Mouse (Mus musculus) erythroblast, embryonic 14.5 days (primary cell): Measurements from ENCODE around the gene Cym. TPM values are rescaled to one million over a fixed set of nuclear protein-coding genes. Genes with fewer than 3 reads are reported as not detected.

ENCODE experiments used
- H3K27me3 ChIP-seq: 2 replicates; pipeline ENCODE4 v1.6.1; 2012; ENCODE audit warnings: inconsistent platforms; ENCODE audit not compliant: control insufficient read depth
- H3K36me3 ChIP-seq: 2 replicates; pipeline ENCODE4 v1.6.1; 2012; ENCODE audit warnings: mild to moderate bottlenecking, inconsistent platforms; ENCODE audit not compliant: control insufficient read depth
- H3K4me1 ChIP-seq: 2 replicates; pipeline ENCODE4 v1.6.1; 2012; ENCODE audit warnings: inconsistent platforms; ENCODE audit not compliant: control insufficient read depth
- H3K4me3 ChIP-seq: replicated peaks from 2 replicates; pipeline ENCODE3; 2012; ENCODE audit warnings: moderate library complexity, mild to moderate bottlenecking, inconsistent platforms
- H3K9me3 ChIP-seq: 2 replicates; pipeline ENCODE4 v1.6.1; 2012; ENCODE audit warnings: low read length, inconsistent platforms, mixed read lengths; ENCODE audit not compliant: control insufficient read depth
- GATA1 ChIP-seq: IDR thresholded peaks from 2 replicates; pipeline ENCODE4 v1.6.1; 2012; ENCODE audit warnings: low read length, inconsistent platforms, mixed read lengths
- TAL1 ChIP-seq: IDR thresholded peaks from 3 replicates; pipeline ENCODE4 v1.6.1; 2012; ENCODE audit warnings: low read length, inconsistent platforms, mixed read lengths
- polyA plus RNA-seq: library from polyadenylated mRNA; stranded (reverse); fragments of >175 nt; gene quantifications from 2 replicates; pipeline ENCODE4 v1.2.3, GENCODE M21; 2012

Cym gene
- polyA plus RNA-seq, 1 experiment, result not detected

DNA sequence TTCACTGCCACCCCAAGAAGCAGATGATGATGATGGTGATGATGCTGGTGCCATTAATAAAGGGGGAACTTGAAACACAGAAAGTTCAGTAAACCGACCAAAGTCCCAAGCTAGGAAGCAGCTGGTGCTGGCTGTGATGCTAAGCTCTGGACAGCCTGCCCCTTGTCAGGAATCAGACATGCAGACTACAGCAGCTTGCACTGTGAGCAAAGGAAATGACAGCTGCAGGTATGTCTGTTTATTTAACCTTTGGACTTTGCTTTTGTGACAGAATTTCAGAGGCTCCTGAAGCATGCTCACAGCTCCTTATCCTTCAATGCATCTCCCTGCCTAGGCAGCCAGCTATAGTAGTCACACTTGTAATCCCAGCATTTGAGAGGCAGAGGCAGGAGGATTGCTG lies 9.0 kb upstream of the Cym start, which contains the start of gene A630076J17Rik:
Gene A630076J17Rik, plus strand, starts transcription at position 88 of the 400 bp plus-strand sequence.
- no peak for TF ChIP-seq GATA1
- TF ChIP-seq TAL1, result no peak
- Histone ChIP-seq H3K27me3 (no peaks in the 10 kb centered on the region), H3K9me3 (no peaks in the 10 kb centered on the region), H3K36me3 (no peaks in the 10 kb centered on the region), H3K4me1 (no peaks in the 10 kb centered on the region), H3K4me3 (no peak within 1 kb of the TSS)

DNA sequence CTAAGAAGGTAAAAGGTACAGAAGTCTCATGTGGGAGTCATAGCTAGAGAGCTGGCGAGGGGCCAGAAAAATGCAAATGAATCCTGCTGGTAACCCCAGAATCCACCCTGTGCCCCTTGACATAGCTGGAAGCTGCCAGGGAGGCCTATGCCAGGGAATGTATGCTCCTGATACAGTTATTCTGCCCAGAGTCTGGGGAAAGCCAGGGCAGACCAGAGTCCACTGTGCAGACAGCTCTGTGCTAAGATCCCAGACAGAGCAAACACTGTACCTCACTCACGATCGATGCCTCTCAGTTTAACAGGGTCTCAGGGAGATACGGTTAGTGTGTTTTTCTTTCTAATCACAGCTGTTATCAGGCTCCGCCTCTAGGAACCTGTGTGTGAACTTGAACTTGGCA lies 8.3 kb upstream of the Cym start:
- no peaks in the 10 kb centered on the region for H3K4me1 ChIP-seq
- no peak for TF ChIP-seq TAL1
- TF ChIP-seq GATA1, result no peak
- H3K4me3 ChIP-seq, result no peak overlapping the region
- H3K27me3 ChIP-seq, result no peaks in the 10 kb centered on the region
- no peaks in the 10 kb centered on the region for H3K9me3 ChIP-seq
- H3K36me3 ChIP-seq, result no peaks in the 10 kb centered on the region

DNA sequence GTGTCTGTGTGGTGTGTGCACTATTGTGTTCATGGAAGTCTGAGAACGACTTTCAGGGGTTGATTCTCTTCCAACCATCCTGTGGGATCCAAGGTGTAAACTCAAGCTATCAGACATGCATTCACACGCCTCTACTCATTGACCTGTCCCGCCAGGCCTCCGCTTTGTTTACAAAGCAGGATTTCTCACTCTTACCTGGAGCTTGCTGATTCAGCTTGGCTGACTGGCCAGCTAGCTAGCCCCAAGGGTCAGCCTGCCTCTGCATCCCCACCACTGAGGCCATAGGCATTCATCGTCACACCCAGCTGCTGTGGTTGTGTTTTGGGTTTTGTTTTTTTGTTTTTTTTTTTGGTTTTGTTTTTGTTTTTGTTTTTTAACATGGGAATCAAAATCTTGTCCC lies 7.7 kb upstream of the Cym start:
- no peak for TF ChIP-seq TAL1
- no peak for TF ChIP-seq GATA1
- no peaks in the 10 kb centered on the region for H3K27me3 ChIP-seq
- H3K4me3 ChIP-seq, result no peak overlapping the region
- H3K9me3 ChIP-seq, result peaks cover 2% of the 10 kb centered on the region
- no peaks in the 10 kb centered on the region for H3K36me3 ChIP-seq
- no peaks in the 10 kb centered on the region for H3K4me1 ChIP-seq

DNA sequence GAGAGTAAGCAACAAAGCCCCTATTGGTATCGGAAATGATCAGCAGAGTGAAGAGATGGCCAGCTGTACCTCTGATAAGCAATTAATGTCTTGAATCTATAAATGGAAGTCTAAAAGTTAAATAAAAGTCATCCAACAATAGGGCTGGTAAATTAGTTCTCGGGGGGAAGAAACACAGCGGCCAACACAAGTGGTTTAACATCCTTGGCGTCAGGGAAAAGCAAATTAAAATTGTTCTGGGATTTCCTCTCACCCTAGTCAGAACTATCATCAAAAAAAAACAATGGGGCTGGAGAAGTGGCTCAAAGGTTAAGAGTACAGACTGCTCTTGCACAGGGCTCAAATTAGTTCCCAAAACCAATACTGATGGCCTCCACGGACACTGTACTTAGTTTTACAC lies 4.3 kb upstream of the Cym start:
- H3K4me3 ChIP-seq, result no peak overlapping the region
- no peaks in the 10 kb centered on the region for H3K36me3 ChIP-seq
- H3K9me3 ChIP-seq, result peaks cover 4% of the 10 kb centered on the region
- no peaks in the 10 kb centered on the region for H3K4me1 ChIP-seq
- no peaks in the 10 kb centered on the region for H3K27me3 ChIP-seq
- TF ChIP-seq TAL1, result no peak
- no peak for TF ChIP-seq GATA1

DNA sequence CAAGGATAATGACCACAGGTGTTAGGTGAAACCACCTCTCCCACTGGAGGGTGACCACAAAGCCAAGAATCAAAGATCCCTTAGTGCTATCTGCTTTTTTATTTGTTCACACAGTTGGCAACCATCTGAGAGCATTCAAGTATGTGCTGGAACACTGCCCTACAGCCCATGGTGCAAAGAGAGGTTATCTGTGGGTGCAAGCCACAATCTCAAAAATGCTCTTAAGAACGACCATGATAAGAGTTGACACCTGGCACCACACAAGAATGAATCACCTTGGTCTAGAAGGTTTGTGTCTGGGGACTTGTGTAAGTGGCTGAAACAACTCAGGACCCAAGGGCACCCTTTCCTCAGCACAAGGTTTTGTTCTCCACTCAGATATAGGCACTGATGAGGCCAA lies 1.7 kb upstream of the Cym start:
- H3K27me3 ChIP-seq, result no peaks in the 10 kb centered on the region
- TF ChIP-seq GATA1 (no peak), TAL1 (no peak)
- no peak overlapping the region for H3K4me3 ChIP-seq
- H3K4me1 ChIP-seq, result no peaks in the 10 kb centered on the region
- no peaks in the 10 kb centered on the region for H3K36me3 ChIP-seq
- H3K9me3 ChIP-seq, result peaks cover 4% of the 10 kb centered on the region

DNA sequence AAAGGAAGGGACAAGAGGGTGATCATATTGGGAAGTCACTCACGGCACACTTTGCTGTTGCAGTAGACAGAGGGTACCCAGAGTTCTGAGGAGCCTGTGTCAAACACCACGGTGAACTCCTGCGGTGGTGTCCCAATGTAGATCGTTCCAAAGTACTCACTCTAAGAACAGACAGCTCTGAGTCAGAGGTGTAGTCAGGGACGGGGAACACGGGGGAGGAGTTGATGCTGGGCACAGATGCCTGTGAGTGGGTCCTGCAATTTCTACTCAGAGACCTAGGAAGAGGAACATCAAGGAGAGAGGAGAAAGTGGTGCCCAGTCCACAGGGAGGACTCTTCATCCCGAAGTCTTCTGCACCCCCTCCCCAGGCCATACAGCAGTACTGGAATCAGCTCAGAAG lies 3.0 kb downstream of the Cym start:
- H3K36me3 ChIP-seq, result no peaks in the 10 kb centered on the region
- TF ChIP-seq TAL1 (no peak), GATA1 (no peak)
- H3K27me3 ChIP-seq, result no peaks in the 10 kb centered on the region
- no peak overlapping the region for H3K4me3 ChIP-seq
- no peaks in the 10 kb centered on the region for H3K4me1 ChIP-seq
- H3K9me3 ChIP-seq, result no peaks in the 10 kb centered on the region

DNA sequence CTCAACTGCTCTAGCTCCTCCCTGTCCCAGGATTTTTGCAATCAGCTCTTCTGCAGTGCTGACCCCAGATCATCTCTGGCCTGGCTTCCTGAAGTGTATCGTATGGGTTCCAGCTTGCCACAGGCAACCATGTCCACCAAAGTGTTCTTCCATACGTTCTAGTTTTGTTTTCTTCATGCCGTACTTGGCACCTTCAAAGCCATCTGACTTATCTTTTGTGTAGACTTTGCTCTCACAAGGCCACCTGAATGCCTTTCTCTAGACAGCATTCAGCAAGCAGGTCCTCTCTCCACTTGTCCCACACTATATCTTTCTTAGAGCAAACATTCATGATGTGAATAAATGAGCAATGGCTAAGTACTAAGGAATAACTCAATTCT lies 4.4 kb downstream of the Cym start:
- no peak for TF ChIP-seq GATA1
- no peak for TF ChIP-seq TAL1

DNA sequence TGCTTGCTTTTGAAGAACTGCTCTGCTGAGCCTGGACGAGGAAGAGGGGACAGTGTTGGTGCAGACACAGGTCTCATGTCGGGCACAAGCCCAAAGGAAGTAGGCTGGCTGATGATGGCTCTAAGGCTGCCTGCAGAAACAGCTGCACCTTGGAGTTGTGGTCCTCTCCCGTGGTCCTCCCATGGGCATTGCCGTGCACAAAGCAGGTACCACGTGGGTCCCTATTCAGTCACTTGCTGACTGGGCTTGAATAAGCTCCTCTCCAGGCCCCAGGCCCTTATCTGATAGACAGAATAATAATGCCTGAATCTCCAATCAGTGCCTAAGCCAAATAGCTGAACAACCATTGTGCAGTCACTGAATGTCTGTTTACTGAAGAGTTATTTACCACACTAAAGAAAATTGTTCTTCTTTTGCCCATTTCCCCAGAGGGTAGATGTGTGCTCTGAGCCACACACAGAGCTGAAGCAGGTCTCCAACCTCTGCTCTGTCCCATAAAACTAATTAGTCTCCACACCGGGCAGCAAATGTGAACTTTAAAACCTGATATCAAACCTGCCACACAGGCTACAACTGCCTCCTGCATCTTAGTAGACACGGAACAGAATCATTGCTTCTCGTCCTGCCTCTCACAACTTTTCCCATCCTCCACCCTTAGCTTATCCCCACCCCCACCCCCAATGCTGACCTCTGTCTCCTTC lies 5.0 kb downstream of the Cym start:
- Histone ChIP-seq H3K9me3 (no peaks in the 10 kb centered on the region), H3K4me1 (no peaks in the 10 kb centered on the region), H3K27me3 (no peaks in the 10 kb centered on the region), H3K36me3 (no peaks in the 10 kb centered on the region), H3K4me3 (no peak overlapping the region)
- TF ChIP-seq GATA1, result no peak
- TF ChIP-seq TAL1, result no peak

More for the DNA sequence above, 4.4 kb downstream of the Cym start:
- H3K4me3 ChIP-seq, result no peak overlapping the region
- H3K27me3 ChIP-seq, result no peaks in the 10 kb centered on the region
- no peaks in the 10 kb centered on the region for H3K9me3 ChIP-seq
- H3K36me3 ChIP-seq, result no peaks in the 10 kb centered on the region
- H3K4me1 ChIP-seq, result no peaks in the 10 kb centered on the region

DNA sequence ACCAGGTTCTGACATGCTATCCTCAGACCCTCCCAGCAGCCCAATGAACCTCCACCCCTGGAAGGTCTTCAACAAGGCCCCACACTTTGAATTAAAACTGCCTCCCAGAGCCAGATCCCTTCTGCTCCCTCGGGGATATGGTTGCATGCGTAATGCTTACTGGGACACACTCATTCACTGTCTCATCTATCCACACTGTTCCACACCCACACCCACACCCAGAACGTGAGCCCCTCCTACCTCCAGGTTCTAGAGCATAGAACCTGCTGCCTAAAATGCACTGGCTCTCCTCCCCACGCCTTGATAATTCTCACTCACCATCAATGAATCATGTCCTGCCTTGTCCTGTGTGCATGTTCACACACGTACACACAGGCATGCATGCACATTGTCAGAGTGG lies 6.9 kb downstream of the Cym start:
- Histone ChIP-seq H3K4me1 (no peaks in the 10 kb centered on the region), H3K4me3 (no peak overlapping the region)
- TF ChIP-seq GATA1 (no peak), TAL1 (no peak)

DNA sequence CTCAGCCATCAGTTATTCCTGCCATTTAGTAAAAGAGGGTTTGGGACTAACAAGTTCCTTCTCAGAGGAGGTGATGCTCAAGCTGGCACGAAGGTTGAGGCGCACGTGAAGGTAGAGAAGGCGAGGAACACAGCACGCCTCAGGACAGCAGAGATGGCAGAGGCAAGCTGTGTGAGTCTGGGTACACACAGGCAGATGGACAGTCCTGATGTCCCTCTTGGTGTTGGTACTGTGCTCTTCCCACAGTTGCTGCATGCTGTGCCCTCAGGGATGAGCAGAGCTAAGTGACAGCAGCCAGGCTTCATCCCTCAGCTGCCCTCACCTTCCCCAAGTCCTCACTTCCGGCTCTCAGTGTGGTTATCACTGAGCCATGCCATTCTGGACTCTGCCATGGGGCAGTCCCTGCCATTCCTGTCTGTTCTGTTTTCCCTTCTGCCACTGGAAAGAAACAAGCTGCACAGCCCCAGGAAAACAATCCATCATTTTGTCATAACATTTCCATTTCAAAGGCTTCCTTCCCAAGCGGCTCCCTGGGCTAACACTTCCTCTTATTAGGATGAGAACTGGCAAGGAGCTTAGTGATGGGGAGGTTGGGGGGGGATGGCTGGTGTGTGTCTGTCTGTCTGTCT lies 13.8 kb downstream of the Cym start:
- Histone ChIP-seq H3K9me3 (no peaks in the 10 kb centered on the region), H3K4me1 (no peaks in the 10 kb centered on the region), H3K4me3 (no peak overlapping the region), H3K27me3 (peaks cover 2% of the 10 kb centered on the region), H3K36me3 (no peaks in the 10 kb centered on the region)
- TF ChIP-seq GATA1, result no peak
- TF ChIP-seq TAL1, result no peak

More for the DNA sequence above, 6.9 kb downstream of the Cym start:
- no peaks in the 10 kb centered on the region for H3K9me3 ChIP-seq
- no peaks in the 10 kb centered on the region for H3K27me3 ChIP-seq
- no peaks in the 10 kb centered on the region for H3K36me3 ChIP-seq
